Mouse (Mus musculus): ENCODE data around the gene Il4ra. TPM values are rescaled to one million over a fixed set of nuclear protein-coding genes. Genes with fewer than 3 reads are reported as not detected.

Gene Il4ra
- polyA plus RNA-seq, 1 experiment: 189 TPM

DNA sequence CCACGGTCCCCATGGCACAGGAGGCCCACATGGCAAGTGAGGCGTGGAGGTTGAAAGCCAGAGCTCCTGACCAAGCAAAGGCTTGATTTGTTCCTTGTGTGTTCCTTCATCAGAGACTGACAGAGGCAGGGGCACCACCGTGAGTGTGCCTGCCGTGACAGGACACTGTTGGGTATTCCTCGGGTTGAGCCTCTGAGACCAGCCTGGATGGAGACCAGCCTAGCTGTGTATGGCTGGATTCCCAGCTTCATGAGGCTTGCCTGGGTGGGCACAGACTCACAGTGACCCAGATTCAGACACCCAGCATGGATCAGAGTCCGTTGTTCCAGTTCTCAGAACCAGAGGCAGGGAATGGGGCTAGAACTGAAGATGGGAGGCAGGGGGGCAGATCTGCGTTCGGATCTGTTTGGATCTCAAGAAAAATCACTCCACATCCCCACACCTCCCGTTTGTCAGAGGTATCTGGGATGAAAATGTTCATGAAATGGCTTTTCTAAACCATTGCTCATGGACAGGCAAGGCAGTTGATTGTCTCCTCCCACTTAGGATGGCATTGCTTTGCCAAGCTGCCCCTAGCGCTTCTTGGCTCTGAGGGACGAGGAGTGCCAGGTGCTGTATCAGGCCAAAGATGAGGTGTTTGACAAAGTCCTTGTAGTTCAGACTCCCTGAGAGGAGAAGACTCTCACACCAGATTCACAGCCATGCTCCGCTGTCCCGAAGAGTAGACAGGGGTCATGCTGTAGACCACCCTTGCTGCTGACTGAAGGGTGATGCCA, 1.9 kb downstream of the Il4ra start:
- peak; percentile 18 for DNase-seq
- no peaks in the 10 kb centered on the region for H3K36me3 ChIP-seq (ENCODE audit: control insufficient read depth, insufficient read depth, low read length)
- 62% methylated on average over 13 of the region's 13 CpGs for WGBS
- TF ChIP-seq CTCF (IDR thresholded peaks at IDR 0.05; ENCODE audit: borderline replicate concordance, control insufficient read depth, extremely low read depth, insufficient read depth, low read length, poor library complexity) (no peak), POLR2A (IDR thresholded peaks at IDR 0.05; ENCODE audit: control insufficient read depth, extremely low read depth, insufficient read depth, low read length, poor library complexity) (no peak)
- H3K27ac ChIP-seq (ENCODE audit: control insufficient read depth, insufficient read depth, low read length): peak overlapping the region; percentile 73
- H3K27me3 ChIP-seq (ENCODE audit: control insufficient read depth, insufficient read depth, low read length): no peaks in the 10 kb centered on the region
- peak overlapping the region; percentile 78 for H3K4me3 ChIP-seq (ENCODE audit: control insufficient read depth, insufficient read depth, low read length)
- peaks cover 67% of the 10 kb centered on the region for H3K4me1 ChIP-seq (replicated peaks; ENCODE audit: control insufficient read depth, insufficient read depth, low read length)

GRCm38 (mm10) chr7:125554456-125555114, 2.7 kb downstream of the Il4ra start:
- H3K27me3 ChIP-seq (ENCODE audit: control insufficient read depth, insufficient read depth, low read length): no peaks in the 10 kb centered on the region
- TF ChIP-seq CTCF (IDR thresholded peaks at IDR 0.05; ENCODE audit: borderline replicate concordance, control insufficient read depth, extremely low read depth, insufficient read depth, low read length, poor library complexity): no peak
- peak overlapping the region; percentile 78 for H3K4me3 ChIP-seq (ENCODE audit: control insufficient read depth, insufficient read depth, low read length)
- no peaks in the 10 kb centered on the region for H3K36me3 ChIP-seq (ENCODE audit: control insufficient read depth, insufficient read depth, low read length)
- DNase-seq: peak; percentile 36
- 47% methylated on average over 9 of the region's 9 CpGs for WGBS
- peak overlapping the region; percentile 73 for H3K27ac ChIP-seq (ENCODE audit: control insufficient read depth, insufficient read depth, low read length)
- peaks cover 74% of the 10 kb centered on the region for H3K4me1 ChIP-seq (replicated peaks; ENCODE audit: control insufficient read depth, insufficient read depth, low read length)

- H3K4me3 ChIP-seq (ENCODE audit: control insufficient read depth, insufficient read depth, low read length): peak overlapping the region; percentile 42
- H3K27ac ChIP-seq (ENCODE audit: control insufficient read depth, insufficient read depth, low read length): peak overlapping the region; percentile 96
- no peak for TF ChIP-seq CTCF (IDR thresholded peaks at IDR 0.05; ENCODE audit: borderline replicate concordance, control insufficient read depth, extremely low read depth, insufficient read depth, low read length, poor library complexity)
- TF ChIP-seq POLR2A (IDR thresholded peaks at IDR 0.05; ENCODE audit: control insufficient read depth, extremely low read depth, insufficient read depth, low read length, poor library complexity): no peak
- 30% methylated on average over 7 of the region's 7 CpGs for WGBS
- H3K4me1 ChIP-seq (replicated peaks; ENCODE audit: control insufficient read depth, insufficient read depth, low read length): peaks cover 82% of the 10 kb centered on the region
- DNase-seq: peak; percentile 36
- no peaks in the 10 kb centered on the region for H3K27me3 ChIP-seq (ENCODE audit: control insufficient read depth, insufficient read depth, low read length)
- no peaks in the 10 kb centered on the region for H3K36me3 ChIP-seq (ENCODE audit: control insufficient read depth, insufficient read depth, low read length)
Measured at GRCm38 (mm10) chr7:125555351-125555872, 3.5 kb downstream of the Il4ra start.

GRCm38 (mm10) chr7:125556096-125556495, 4.2 kb downstream of the Il4ra start:
- Histone ChIP-seq H3K27ac (ENCODE audit: control insufficient read depth, insufficient read depth, low read length) (peak overlapping the region; percentile 96), H3K4me3 (ENCODE audit: control insufficient read depth, insufficient read depth, low read length) (peak overlapping the region; percentile 42), H3K4me1 (replicated peaks; ENCODE audit: control insufficient read depth, insufficient read depth, low read length) (peaks cover 88% of the 10 kb centered on the region), H3K27me3 (ENCODE audit: control insufficient read depth, insufficient read depth, low read length) (no peaks in the 10 kb centered on the region), H3K36me3 (ENCODE audit: control insufficient read depth, insufficient read depth, low read length) (no peaks in the 10 kb centered on the region)
- DNase-seq: peak; percentile 24
- TF ChIP-seq CTCF (IDR thresholded peaks at IDR 0.05; ENCODE audit: borderline replicate concordance, control insufficient read depth, extremely low read depth, insufficient read depth, low read length, poor library complexity) (no peak), POLR2A (IDR thresholded peaks at IDR 0.05; ENCODE audit: control insufficient read depth, extremely low read depth, insufficient read depth, low read length, poor library complexity) (no peak)
- 3% methylated on average over 4 of the region's 4 CpGs for WGBS

GRCm38 (mm10) chr7:125556865-125557264, 4.9 kb downstream of the Il4ra start:
- H3K27ac ChIP-seq (ENCODE audit: control insufficient read depth, insufficient read depth, low read length): peak overlapping the region; percentile 96
- peaks cover 89% of the 10 kb centered on the region for H3K4me1 ChIP-seq (replicated peaks; ENCODE audit: control insufficient read depth, insufficient read depth, low read length)
- TF ChIP-seq POLR2A (IDR thresholded peaks at IDR 0.05; ENCODE audit: control insufficient read depth, extremely low read depth, insufficient read depth, low read length, poor library complexity): no peak
- TF ChIP-seq CTCF (IDR thresholded peaks at IDR 0.05; ENCODE audit: borderline replicate concordance, control insufficient read depth, extremely low read depth, insufficient read depth, low read length, poor library complexity): no peak
- H3K4me3 ChIP-seq (ENCODE audit: control insufficient read depth, insufficient read depth, low read length): peak overlapping the region; percentile 23
- H3K27me3 ChIP-seq (ENCODE audit: control insufficient read depth, insufficient read depth, low read length): no peaks in the 10 kb centered on the region
- 5% methylated on average over 8 of the region's 8 CpGs for WGBS
- H3K36me3 ChIP-seq (ENCODE audit: control insufficient read depth, insufficient read depth, low read length): no peaks in the 10 kb centered on the region
- peak; percentile 86 for DNase-seq

DNA sequence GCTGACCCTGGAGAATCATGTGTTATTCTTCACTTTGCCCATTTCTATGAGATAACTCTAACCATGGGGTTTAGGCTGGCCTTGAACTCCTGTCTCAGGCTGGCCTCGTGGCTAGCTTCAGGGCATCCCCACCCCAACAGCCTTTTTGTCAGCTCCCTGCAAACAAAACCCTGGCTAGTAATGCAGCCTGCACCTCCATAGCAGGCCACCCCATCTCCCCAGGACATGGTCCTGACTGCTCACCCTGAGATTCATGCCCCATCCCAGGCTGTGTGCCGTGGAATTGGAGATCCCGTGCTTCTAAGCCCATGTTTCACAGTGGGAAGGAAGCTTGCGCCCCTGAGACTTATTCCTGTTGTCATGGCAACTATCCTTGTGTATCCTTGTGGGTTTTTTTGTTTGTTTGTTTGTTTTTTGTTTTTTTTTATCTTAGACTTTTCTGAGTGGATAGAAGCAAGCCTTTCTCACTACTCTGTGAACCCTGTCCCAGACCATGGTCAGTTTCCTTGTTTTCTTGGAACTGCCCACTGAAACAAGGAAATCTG, 6.6 kb downstream of the Il4ra start:
- WGBS: 94% methylated on average over 4 of the region's 4 CpGs

More for the DNA sequence above, 6.6 kb downstream of the Il4ra start:
- Histone ChIP-seq H3K27ac (ENCODE audit: control insufficient read depth, insufficient read depth, low read length) (peak overlapping the region; percentile 39; the same call in 1 of the 2 replicates), H3K27me3 (ENCODE audit: control insufficient read depth, insufficient read depth, low read length) (no peaks in the 10 kb centered on the region), H3K36me3 (ENCODE audit: control insufficient read depth, insufficient read depth, low read length) (no peaks in the 10 kb centered on the region), H3K4me3 (ENCODE audit: control insufficient read depth, insufficient read depth, low read length) (no peak overlapping the region), H3K4me1 (replicated peaks; ENCODE audit: control insufficient read depth, insufficient read depth, low read length) (peaks cover 92% of the 10 kb centered on the region)
- DNase-seq: no peak
- TF ChIP-seq POLR2A (IDR thresholded peaks at IDR 0.05; ENCODE audit: control insufficient read depth, extremely low read depth, insufficient read depth, low read length, poor library complexity) (no peak), CTCF (IDR thresholded peaks at IDR 0.05; ENCODE audit: borderline replicate concordance, control insufficient read depth, extremely low read depth, insufficient read depth, low read length, poor library complexity) (no peak)

Data from thymus, adult 2 months (tissue).